Mouse (Mus musculus) spleen, adult 18-20 months (tissue): Measurements from ENCODE around the gene Bpnt1.
A peak's percentile ranks its signal among the peaks of the same experiment; 100 is the strongest.

Experiments
- DNase-seq, 2 experiments: peaks; one replicate each; pipeline ENCODE4 v3.0.0; 2022; ENCODE audit warnings: mixed read lengths in 2 of 2

Gene Bpnt1

GRCm38 (mm10) chr1:185333651-185334050, 1.7 kb downstream of the Bpnt1 start:
- no peak for DNase-seq

GRCm38 (mm10) chr1:185334136-185334535, 2.2 kb downstream of the Bpnt1 start:
- no peak for DNase-seq

GRCm38 (mm10) chr1:185335231-185335765, 3.3 kb downstream of the Bpnt1 start:
- no peak for DNase-seq

GRCm38 (mm10) chr1:185336535-185336934, 4.6 kb downstream of the Bpnt1 start:
- DNase-seq, result no peak

GRCm38 (mm10) chr1:185342441-185342840, 10.5 kb downstream of the Bpnt1 start:
- no peak for DNase-seq

- DNase-seq, result no peak
Observed at GRCm38 (mm10) chr1:185343422-185343821, 11.5 kb downstream of the Bpnt1 start.

- no peak for DNase-seq
Observed at GRCm38 (mm10) chr1:185346188-185346587, 14.2 kb downstream of the Bpnt1 start.

GRCm38 (mm10) chr1:185349741-185350140, 17.8 kb downstream of the Bpnt1 start:
- no peak for DNase-seq

- no peak for DNase-seq
Observed at GRCm38 (mm10) chr1:185350611-185351010, 18.7 kb downstream of the Bpnt1 start.

- no peak for DNase-seq
Observed at GRCm38 (mm10) chr1:185352151-185352550, 20.2 kb downstream of the Bpnt1 start.

- DNase-seq, result no peak
Observed at GRCm38 (mm10) chr1:185353351-185353750, 21.4 kb downstream of the Bpnt1 start.

- DNase-seq, result no peak
Observed at GRCm38 (mm10) chr1:185354731-185355130, 22.8 kb downstream of the Bpnt1 start.

GRCm38 (mm10) chr1:185356246-185356645, 24.3 kb downstream of the Bpnt1 start:
- no peak for DNase-seq

- DNase-seq, result no peak
Observed at GRCm38 (mm10) chr1:185358211-185358610, 26.3 kb downstream of the Bpnt1 start.

- DNase-seq, result peak; percentile 98
Observed at GRCm38 (mm10) chr1:185362677-185363520, 30.9 kb downstream of the Bpnt1 start, which contains the start of gene Eprs. Eprs (plus strand) TSS chr1:185363044.

GRCm38 (mm10) chr1:185363526-185364182, 31.7 kb downstream of the Bpnt1 start:
- no peak for DNase-seq

GRCm38 (mm10) chr1:185364183-185364540, 32.2 kb downstream of the Bpnt1 start:
- DNase-seq, result no peak

- no peak for DNase-seq
Observed at GRCm38 (mm10) chr1:185367383-185367782, 35.4 kb downstream of the Bpnt1 start.

GRCm38 (mm10) chr1:185369979-185370378, 38.0 kb downstream of the Bpnt1 start:
- DNase-seq, result no peak

- no peak for DNase-seq
Observed at GRCm38 (mm10) chr1:185376390-185376789, 44.4 kb downstream of the Bpnt1 start.

- DNase-seq, result no peak
Observed at GRCm38 (mm10) chr1:185377429-185377828, 45.5 kb downstream of the Bpnt1 start.

- no peak for DNase-seq
Observed at GRCm38 (mm10) chr1:185401615-185402014, 69.7 kb downstream of the Bpnt1 start.

- peak in 1 of 2 experiments; percentile 14 for DNase-seq
Observed at GRCm38 (mm10) chr1:185404021-185404420, 72.1 kb downstream of the Bpnt1 start.

GRCm38 (mm10) chr1:185405921-185406320, 74.0 kb downstream of the Bpnt1 start:
- no peak for DNase-seq
